Mouse (Mus musculus): ENCODE data around the gene 2510039O18Rik.

2510039O18Rik gene

DNA sequence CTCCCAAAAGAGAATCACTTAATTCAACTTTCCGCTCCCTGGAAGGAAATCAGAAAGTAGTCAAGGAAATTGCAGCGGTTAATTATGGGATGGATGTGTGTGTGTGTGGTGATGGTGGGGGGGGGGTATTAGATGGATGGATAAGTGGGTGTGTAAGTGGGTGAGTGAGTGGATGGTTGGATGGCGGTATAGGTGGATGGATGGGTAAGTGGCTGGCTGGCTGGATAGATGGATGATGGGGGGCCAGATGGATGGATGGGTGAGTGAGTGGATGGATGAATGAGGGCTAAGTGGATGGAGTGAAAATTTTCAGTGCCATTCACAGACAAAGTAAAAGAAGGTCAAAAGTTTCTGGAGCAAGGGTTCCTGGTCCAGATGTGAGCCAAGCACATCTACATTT lies 3.7 kb upstream of the 2510039O18Rik start:
- no peak for DNase-seq

DNA sequence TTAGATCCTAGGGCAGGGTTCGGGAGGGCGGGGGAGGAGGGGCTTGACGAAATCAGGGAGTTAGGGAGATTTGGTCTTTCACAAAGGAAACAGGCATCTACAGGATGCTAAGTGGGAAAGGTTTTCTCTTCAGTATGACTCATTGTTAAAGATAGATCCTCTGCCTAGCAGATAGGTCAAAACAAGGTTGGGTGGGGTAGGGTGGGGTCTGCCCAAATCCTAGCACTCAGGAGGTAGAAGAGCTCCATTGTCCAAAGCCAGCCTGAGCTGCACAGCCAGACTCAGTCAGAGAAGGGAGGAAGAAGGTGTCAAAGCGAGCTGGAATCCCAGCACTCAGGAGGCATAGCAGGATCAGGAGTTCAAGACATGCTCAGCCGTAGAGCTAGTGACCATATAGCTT lies 3.2 kb upstream of the 2510039O18Rik start:
- DNase-seq, result no peak

DNA sequence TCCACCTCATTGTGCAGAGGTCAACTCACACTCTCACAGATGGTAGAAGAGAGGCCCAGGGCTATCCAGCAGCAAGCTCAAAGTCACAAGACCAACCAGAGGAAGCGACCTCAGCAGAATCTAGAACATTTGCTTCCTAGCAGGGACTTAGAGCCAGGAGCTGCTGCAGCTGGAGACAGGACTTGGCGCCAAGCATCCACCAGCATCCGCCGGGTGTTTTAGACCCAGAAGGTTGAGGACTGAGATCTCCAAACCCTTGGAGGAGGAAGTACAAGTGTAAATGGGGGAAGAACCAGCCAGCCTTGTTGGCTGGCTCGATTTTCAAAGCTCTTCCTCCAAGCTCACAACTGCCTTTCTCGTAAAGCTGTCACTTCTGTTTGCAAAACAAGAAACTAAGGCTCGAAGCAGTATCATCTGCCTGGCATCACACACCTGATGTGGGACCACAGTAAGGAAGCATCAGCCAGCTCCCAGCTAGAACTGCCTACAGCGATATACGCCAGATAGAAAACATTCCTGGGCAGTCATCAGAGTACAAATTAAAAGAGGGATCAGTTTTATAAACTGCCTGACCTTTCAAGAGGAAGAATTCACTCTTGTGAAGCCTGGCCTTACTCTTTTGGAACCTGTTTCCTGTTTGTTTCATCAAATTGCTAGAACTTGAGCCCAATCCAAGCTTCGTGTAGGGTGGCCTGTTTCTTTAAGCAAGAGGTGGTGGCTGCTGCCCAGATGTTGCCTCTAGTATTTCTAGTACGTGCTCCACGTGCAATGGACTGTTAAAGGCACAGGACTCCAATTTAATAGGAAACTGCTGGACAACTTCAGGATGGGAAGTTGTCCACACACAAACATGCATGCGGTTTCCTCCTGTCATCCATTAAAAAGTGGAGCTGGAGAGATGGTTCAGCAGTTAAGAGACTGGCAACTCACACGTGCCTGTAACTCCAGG lies 2.3 kb upstream of the 2510039O18Rik start:
- peak; percentile 65 to 74 for DNase-seq

DNA sequence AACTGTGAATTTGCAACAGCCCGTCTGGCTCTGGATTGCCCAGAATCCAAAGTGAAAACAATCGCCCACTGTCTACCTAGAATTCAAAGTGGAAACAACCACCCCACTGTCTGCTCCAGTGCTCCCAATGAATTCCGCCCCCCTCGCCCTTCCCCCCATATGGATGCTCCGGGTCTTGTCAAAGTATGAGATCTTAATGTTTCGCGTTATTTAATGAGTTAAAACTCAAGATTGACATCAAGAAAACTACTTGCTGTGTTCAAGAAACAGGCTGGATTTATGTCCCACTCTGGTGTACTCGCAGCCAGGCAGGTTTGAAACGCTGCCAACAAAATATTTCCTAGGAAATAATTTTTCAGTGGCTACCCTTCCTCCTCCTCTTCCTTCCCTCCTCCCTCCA lies 584 bp upstream of the 2510039O18Rik start:
- peak in 1 of 2 experiments; percentile 27 for DNase-seq

DNA sequence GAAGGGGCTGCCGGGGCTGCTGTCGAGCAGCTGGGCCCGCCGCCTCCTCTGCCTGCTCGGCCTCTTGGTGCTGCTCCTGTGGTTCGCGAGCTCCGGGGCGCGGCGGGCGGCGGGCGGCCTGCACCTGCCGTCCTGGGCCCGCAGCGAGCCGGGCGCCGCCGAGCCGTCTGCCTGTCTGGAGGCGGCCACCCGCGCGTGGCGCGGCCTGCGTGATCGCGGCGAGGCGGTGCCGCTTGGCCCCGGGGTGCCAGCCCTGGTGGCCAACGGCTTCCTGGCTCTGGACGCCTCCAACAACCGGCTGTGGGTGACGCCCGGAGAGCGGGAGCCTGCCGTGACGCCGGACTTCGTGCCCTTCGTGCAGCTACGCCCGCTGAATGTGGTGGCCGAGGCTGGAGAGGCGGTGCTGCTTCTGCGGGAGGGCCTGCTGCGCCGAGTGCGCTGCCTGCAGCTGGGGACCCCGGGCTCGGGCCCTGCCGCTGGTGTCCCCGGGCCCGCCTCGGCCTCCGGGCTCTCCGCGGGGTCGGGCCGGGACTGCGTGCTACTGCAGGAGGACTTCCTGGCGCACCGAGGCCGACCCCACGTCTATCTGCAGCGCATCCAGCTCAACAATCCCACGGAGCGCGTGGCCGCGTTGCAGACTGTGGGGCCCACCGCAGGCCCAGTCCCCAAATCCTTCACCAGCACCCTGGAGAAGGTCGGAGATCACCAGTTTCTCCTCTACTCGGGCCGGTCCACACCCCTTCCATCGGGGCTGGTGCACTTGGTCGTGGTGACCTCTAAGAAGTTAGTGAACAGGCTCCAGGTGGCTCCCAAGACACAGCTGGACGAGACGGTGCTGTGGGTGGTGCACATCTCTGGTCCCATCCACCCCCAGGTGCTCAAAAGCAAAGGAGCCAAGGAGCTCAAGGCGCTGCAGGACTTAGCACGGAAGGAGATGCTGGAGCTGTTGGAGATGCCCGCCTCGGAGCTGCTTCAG lies 638 bp downstream of the 2510039O18Rik start:
- peak in 1 of 2 experiments; percentile 55 for DNase-seq

DNA sequence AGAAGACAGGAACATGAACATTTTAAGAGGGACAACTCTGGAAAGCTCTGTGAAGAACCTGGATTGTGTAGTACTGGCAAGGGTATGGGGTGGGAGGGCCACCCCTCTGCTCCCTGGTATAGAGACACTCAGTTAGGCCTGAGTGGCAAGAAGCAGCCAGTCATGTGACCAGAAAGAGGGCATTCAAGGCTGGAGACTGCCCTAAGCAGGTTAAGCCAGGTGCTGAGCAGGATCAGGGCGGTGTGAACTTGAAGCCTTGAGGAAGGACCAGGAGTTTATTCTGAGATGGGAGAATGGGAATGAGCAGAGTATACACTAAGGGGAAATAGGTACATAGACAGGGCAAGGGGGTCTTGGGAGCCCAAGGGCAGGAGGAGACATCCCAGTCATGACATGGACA lies 2.3 kb downstream of the 2510039O18Rik start:
- DNase-seq, result peak; percentile 69 to 82

DNA sequence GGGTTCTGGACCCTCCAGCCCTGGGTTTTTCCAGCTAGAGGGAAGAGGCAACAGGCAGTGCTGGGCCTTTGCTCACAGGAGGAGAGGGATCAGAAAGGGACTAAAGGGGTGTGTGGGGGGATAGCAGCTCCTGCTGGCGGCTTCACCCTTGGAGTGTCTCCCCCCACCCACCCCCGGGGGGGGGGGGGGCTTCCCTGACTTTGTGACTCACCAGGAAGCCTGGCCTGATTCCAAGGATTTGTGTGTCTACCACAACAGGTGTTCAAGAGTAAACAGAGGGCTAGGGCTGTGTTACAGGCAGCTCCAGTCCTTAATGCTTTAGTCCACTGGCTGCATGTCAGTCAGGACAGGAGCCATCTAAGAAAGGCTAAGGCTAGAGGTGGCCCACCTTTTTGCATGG lies 6.8 kb downstream of the 2510039O18Rik start:
- no peak for DNase-seq

DNA sequence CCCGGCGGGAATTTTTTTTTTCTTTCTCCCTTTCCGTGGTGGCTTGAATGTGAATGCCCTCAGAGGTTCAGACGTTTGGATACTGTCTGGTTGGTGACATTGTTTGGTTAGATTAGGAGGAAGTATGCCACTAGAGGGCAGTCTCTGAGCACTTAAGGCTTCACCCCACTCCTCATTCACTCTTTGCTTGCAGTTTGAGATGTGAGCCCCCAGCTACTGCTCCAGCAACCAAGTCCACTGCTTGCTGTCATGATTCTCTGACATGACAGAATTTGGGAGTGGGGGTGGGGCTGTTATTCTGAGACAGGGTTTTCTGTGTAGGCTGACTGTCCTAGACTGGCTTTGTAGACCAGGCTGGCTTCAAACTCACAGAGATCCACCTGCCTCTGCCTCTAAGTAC lies 12.9 kb downstream of the 2510039O18Rik start:
- peak; percentile 56 to 68 for DNase-seq

DNA sequence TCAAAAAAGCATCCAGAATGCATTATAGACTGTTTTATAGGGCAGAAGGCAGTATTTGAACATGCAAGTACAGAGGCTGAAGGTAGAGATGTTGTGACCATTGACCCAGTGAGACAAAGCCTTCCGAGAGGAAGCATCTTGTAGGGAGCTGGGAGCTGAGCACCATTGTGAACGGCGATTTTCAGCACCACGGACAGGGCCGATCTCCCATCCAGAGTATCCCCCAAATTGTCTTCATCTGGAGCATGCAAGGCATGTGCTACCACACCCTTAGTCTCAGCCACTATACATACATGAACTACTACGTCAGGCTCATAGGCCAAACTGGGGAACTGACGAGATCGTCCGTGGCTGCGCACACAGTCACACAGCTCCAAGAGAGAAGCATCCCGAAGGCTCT lies 16.4 kb downstream of the 2510039O18Rik start:
- peak in 1 of 2 experiments; percentile 63 for DNase-seq

DNA sequence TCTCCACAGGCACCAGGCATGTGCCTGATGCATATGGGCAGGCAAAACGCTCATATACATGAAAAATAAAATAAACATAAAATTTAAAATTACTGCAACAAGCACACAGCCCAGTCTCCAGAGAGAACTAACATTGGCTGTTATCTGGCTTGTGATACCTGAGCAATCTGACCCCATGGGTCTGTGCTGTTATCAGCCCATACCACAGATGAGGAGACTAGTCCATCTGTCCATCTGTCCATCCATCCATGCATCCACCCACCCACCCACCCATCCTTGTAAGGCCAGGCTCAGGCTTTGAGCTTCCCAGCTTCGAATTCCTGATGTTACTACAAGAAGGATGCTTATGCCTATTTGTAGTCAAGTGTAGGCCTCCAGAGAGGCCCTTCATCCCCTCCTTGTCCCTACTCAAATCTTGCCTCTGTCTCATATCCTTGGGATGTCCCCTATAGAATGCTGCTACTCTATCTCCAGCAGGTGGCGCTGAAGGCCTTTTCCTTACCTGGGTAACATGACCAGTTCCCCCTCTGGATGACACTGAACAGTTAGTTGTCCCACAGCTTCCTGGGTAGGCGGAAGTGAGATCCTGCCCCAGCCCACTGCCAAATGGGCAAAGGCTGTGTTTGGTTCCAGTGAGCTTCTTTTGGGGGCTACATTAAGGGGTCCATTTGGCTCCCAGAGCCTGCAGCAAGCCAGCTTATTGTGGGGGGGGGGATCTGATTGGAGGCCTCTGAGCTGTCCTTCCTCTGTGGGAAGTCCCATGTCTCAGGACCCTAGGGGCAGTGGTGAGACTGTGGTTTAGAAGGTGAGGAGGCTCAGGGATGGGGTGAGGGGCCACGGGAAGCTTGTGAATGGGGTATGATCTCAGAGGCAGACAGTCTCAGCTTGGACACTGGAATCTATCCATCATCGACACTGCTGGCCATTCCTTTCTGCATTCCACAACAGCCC lies 19.5 kb downstream of the 2510039O18Rik start:
- DNase-seq, result peak; percentile 81 to 90

DNA sequence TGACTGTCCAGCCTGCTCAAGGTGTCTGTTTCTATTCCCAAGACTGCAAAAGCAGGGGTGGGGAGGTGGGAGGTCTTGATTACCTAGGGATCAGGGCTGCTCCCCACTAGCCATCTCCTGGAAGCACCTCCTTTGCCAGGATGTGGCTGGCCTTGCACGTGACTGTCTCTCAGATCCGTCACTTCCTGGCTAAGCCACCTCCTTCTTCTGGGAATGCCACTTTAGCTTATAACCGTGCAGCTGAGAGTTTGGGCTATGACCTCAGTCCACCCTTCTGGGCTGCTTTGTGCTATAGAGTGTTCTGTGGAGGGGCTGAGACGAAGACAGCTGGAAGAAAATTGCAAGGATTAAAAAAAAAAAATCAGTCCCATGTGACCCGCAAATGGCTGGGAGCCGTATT lies 22.1 kb downstream of the 2510039O18Rik start:
- no peak for DNase-seq

DNA sequence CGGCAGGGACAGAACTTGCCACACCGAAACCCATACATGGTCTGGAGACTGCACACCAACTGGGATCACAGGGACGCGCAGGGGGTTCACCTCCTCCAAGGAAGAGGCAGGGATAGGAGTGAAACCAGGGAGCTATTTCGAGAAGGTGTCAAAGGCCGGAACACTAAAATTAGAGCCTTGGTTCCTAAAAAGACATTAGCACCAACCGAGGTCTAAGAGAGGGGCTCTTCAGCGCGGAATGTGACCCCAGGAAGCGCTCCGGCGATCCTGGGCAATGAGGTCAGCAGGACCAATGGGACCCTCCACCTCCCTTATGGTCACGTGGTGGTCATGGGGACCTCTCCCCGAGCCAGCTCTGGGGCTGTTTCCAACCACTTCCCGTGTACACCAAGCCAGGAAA lies 22.9 kb downstream of the 2510039O18Rik start:
- DNase-seq, result no peak

DNA sequence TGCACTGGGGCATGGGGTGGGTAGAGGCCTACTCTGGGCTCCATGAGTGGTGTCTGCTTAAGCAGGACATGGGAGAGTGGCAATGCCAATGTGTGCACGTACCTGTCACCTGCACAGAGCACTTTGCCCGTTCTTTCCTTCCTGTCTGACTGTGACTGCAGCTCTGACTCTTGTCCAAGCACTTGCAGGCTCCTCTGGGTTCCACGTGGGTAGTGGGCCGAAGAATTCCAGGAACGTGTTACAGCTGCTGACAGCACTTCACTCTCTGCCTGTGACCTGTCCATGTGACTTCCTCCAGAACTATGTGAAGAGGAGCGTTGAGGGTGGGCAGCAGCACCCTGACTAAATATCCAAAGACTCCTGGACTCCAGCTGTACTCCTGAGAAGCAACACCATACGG lies 25.0 kb downstream of the 2510039O18Rik start:
- DNase-seq, result peak; percentile 80

DNA sequence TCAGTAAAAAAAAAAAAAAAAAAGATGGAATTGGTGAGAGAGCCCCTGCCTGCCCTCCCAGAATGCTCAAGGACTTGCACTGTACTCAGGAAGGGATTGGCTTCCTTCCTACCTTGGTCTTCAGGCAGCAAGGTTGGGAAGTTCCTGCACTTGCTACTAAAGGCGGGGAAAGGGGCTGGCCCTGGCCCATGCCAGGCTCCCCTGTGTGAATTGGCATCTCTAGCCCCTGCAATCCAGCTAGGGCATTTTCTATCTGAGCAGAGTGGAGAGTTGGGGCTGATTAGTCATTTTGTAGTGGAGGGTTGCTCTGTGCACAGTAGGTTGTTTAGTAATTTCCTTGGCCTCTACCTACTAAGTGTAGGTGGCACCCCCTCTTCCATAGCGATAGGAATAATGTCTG lies 28.1 kb downstream of the 2510039O18Rik start:
- no peak for DNase-seq

DNA sequence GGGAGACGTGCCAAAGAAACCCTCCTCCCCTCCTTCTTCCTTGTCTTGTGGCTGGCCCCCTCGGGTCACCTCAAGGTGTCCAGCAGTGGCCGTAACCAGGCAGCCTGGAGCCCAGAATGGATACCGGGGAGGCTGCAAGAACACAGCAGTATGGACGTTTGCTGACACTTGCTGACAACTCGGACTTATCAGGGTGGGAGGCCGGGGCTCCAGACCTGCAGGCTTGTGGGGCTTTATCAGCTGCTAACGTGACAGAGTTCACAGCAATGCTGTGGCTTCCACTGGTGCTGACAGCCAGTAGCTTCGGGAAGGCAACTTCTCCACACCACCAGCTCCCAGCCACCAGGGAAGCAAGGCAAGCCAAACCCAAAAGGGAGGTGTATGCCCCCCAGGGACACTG lies 28.6 kb downstream of the 2510039O18Rik start:
- no peak for DNase-seq

DNA sequence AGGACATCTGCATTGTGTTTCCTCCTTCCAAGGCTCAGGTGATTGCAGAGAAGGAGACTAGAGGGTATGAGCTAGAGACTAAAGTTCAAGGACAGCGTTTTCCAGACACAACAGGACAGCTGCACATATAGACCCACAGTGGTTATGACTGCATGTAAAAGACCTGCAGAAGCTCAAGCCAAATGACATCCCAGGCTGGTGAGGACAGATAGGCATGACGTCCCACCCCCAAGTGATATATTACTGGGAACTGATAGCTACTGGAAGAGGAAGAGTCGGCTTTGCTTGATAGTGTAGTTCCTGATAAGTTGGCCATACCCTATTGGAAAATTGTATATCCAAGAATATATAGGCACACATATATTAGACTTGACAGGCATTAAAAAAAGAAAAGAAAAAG lies 35.5 kb downstream of the 2510039O18Rik start:
- DNase-seq, result no peak

DNA sequence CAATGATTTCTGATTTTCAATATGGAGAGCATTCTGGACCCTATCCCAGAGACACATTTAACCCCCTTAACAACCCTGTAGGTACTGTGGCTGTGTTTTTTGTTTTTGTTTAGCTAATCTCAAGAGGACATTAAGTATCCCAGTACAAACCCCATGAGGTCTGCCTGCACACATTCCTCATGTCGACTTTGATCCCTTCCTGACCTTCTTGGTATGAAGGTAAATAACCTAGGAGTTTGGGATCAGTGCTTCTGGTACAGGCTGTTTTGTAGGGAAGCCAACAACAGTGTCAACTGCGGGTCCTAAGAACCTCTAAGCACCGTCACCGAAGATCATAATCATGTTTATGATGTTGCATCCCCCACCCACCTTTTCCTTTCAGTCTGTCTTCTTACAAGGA lies 37.0 kb downstream of the 2510039O18Rik start:
- peak; percentile 43 to 78 for DNase-seq

DNA sequence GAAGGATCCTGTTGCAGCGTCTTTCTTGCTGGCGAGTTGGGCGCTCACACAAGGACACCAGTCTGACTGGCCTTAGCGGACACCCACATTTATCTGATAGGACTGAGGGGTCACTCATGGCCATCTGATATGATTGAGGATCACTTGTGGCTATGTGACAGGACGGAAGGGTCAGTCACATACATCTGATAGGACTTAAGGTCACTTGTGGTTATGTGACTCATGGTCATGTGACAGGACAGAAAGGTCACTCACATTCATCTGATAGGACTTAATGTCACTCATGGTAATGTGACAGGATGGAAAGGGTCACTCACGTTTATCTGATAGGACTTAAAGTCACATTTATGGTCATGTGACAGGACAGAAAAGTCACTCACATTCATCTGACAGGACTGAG lies 37.7 kb downstream of the 2510039O18Rik start:
- DNase-seq, result no peak

DNA sequence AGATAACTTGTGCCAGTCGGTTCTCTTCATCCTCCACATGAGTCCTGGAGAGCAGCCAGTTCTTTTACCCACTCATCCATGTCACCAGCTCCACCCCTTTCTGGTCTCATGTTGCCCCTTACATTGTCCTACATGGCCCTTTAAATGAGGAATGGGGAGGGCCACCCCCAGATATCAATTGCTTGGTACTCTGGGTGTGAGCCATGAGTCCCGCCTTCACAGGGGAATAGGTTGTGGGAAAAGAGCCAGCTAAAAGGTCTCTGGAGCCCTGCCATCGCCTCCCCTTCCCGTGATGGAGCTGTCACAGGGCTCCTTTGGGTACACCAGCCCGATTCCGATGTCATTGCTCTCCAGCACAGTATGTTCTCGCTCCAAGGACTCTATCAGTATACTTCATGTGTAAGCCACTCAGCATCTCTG lies 38.8 kb downstream of the 2510039O18Rik start:
- peak; percentile 42 to 66 for DNase-seq

DNA sequence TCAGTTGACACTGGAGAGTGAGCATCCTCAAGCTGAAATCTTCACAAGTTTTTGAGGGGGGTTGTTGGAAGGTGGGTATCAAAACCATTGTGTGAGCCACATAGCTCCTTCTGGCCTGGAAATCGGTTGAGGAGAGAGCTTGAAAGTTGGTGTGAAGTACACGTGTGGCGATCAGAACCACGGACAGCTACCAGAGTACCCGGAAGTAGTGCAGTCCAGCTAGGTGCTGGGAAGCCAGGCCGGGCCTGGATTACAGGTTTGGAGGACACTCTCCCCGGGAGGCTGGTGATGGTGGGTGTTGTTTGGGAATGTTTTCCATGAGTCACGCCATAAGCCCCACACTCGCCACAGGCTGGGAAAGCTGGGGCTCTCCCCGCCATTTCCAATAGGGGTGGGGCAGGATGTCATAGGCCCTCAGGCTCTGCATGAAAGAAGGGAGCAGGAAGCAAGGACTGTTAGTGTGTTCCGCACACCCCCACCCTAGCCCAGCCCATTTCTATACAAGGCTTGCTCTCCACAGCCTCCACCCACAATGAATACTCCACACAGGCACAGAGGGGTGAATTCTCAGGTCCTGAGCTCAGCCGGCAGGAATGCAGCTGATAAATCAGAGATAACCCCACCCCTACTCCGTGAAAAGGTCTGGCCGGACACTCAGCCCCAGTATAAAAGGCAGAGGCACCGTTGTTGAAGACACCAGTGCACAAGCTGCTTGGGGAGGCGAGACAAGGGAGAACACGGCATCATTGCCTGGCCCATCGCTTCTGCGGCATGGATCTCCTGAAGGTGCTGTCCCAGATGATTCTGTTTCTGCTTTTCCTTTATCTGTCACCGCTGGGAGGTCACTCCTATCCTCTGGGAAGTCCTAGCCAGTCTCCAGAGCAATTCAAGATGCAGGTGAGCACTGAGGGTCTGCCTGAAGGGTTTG lies 44.8 kb downstream of the 2510039O18Rik start, which contains the start of gene Nppb:
Gene Nppb (plus strand): TSS at position 584 of the 928 bp plus-strand sequence.
- DNase-seq, result peak; percentile 54 to 85

DNA sequence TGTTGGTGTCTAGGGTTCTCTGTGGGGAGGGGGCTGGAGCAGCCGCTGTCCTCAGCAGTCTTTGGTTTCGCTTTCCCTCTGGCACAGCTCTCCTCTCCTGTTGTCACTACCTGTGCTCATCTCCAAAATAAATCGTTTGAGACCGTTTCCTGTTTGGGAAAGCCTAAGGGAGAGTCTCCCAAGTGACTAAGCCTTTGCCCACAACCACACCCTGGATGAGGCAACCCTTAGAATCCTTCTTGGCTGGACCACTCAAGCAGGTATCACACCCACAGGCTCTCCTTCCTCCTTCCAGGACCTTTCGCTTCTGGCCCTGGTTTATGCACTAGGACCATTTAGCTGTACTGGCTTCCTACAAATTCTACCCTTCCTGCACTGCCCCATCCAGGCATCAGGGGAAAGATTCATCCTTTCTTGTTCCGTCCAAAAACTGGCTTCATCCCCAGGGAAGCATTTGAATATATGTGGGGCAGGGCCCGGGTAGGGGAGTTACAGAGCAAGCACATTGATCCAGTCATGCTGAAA lies 52.9 kb downstream of the 2510039O18Rik start:
- no peak for DNase-seq

Data from kidney, postnatal 36 days (tissue).